Mouse (Mus musculus): ENCODE data around the gene Zfp799.
"Not testable (repeated sequence)": the region's sequence is repeated elsewhere in the genome, so short reads cannot be mapped to it uniquely, and the experiment has no call there.

The Zfp799 gene

DNA sequence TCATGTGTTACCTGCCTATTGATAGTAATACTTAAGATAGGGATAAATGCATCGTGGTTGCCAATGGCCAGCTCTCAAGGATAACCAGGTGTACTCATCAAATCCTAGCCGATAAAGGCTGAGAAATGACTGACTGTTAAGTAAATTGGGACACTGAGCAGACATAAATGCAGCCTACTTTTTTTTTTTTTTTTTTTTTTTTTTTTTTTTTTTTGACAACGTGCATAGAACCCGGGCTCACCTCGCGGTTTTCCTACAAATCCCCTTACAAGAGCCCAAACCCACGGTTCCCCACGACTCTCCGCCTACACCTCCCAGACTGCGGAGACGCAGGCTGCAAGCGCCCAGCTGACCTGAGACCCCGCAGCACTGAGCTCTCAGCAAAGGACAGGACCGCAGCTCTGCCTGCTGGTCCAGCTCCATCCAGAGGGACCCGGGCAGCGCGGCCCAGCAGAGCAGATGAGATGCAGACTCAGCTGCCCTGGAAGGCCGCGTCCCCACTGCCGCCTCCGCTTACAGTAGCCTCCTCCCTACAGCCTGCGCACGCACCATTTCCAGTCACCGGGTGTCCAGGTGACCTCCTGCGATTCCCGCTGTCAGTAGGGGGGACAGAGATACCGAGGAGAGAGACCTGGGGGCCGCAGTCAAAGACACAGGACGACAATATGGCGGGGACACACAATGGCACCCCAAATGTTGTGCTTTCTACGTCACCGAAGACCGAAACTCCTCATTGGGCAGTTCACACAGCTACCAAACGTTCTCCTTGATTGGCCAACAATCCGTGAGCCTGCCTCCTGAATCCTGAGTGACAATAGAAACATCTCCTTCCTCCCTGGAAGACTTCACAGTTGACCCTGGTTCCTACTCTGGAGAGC lies at the start of gene Zfp799:
TSS of gene Zfp799 (minus strand) at position 722 of the 878 bp plus-strand sequence.
- peak; percentile 64 for DNase-seq

DNA sequence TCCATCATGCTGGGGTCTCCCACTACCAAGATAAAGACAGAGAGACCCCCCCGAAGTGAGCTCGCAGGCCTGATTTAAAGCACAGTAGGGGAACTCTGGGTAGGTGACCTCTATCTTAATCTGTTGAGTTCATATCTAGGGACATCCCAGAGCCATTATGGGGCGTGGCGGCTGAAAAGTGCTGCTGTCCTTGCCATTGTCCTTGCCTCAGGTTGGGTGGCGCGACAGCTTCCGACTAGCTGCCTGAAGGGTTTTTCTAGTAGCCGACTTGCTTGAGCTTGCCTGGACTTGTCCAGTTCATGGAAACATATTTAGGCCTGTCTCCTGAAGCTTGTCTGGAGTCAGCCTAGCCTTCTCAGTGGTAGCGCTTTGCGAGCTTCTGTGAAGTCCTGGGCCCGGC lies 48.7 kb upstream of the Zfp799 start:
- DNase-seq, result no peak

DNA sequence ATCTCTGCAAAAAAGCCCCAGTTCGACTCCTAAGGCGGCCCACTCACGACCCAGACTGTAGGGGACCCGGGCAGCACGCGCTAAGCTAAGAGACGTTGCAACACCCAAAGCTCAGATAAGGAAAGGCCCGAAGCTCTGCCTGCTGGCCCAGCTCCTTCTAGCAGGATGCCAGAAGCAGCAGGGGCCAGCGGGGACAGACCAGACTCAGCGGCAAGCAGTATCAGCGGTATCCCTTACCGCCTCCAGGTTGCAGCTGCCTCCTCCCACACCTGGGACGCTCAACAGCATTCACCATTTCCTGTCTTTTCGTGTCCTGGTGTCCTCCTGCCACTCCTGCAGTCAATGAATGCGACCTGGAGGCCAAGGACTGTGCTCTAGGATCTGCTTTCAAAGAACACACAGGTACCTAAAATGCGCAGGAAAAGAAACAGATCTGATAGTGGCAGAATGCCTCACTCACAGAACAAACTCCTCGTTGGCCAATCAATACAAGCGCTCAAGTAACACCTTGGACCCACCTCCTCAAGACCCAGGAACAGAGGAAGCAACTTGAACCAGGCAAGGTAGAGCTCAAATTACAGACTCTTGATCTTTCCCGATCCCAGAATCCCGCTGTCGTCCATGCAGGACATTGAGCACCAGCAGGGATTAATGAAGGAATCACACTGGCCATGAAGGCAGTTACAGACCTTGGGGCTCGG lies 47.6 kb upstream of the Zfp799 start:
- no peak for DNase-seq

DNA sequence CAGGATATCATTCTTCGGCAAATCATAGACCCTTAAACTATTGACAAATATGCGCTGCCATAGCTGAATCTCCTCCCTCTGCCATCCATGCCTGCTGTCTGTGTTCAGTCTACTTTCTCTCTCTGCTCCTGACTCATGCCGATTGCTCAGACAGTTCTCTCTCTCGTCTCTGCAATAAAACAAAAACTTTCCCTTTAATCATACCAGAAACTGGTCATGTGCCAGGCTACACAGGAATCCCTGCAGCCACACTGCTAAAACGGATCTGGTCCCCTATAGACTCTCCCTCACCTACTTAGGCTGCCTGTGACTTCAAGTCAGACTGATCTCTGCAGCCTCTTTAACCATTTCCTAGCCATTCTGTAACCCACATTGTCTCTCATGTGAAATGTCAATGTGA lies 42.6 kb upstream of the Zfp799 start:
- no peak for DNase-seq

DNA sequence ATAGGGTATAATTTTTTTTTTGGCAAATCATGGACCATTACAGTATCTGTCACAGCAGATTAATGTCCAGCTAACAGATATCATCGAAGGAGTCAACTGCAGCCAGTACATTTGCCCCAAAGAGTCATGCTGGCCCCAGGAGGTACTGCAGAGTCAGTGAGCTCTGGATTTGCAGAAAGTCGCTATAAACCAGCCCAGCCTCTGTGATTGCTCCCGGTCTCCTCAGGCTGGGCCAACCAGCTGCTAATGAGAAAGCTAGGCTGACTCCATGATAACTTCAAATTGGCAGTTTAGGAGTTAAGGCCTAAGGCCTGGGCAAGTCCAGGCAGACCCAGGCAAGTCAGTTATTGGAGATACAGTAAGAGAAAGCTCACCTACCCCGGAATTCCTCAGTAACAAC lies 42.0 kb upstream of the Zfp799 start:
- no peak for DNase-seq

DNA sequence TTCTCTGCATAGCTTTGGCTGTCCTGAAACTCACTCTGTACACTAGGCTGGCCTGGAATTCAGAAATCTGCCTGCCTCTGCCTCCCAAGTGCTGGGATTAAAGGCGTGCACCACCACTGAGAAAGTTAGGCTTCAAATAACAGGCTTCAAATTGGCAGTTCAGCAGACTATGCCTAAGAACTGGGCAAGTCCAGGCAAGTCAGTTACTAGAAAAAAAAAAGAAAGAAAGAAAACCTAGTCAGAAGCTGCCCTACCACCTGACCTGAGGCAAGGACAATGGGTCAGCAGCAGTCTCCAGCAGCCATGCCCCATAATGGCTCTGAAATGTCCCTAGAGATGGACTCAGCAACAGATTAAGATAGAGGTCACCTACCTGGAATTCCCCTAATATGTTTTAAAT lies 41.4 kb upstream of the Zfp799 start:
- no peak for DNase-seq

DNA sequence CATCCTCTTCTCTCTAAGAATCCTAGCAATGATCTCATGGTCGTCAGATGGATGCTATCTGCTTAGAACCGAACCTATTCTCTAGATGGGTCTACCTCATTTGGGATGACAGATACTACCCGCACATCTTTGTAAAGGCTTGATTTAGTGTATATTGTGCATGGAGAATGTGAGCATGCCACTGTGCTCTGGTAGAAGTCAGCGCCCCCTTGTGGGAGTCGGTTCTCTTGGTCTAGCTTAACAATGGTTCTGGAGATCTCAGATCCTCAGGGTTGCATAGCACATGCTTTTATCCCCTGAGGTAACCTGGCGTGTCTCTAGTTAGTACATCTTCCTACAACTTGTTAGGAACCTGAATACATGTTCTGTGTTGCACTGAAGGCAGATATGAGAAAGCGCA lies 37.2 kb upstream of the Zfp799 start:
- DNase-seq, result not testable (repeated sequence)

DNA sequence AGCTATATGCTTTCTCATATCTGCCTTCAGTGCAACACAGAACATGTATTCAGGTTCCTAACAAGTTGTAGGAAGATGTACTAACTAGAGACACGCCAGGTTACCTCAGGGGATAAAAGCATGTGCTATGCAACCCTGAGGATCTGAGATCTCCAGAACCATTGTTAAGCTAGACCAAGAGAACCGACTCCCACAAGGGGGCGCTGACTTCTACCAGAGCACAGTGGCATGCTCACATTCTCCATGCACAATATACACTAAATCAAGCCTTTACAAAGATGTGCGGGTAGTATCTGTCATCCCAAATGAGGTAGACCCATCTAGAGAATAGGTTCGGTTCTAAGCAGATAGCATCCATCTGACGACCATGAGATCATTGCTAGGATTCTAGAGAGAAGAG lies 26.7 kb upstream of the Zfp799 start:
- not testable (repeated sequence) for DNase-seq

DNA sequence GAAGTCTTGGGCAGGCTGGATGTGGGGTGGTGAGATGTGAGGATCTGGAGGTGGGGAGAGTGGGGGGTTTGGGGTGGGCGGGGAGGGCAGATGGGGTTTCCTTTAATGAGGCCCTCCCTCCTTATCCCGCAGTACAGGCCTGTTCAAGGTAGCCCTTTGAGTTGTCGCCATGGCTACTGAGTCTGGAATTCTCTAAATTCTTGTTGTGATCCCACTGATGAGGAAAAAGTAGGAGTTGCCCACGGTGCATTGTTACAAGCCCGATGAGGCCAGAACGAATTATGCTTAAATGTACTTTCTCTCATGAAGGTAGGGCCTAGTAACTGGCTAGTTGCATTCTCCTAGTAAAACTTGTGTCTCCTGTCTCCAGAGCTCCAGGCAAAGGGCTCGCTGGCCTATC lies 21.5 kb upstream of the Zfp799 start:
- DNase-seq, result no peak

DNA sequence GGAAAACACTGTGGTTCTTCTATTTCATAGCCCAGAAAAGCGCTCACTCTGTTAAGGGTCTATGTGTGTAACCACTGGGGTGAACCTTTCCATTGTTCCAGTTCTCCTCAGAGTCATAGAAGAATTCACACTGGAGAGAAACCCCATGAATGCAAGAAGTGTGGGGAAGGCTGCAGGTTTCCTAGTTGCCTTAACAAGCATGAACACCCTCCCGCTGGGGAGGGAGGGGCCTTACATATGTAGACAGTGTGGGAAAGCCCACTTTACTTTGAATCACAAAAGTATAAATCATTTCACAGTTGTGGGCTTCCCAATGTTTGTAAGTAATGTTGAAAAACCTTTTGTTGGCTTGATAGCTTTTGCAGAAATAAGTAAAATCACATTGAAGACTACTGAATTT lies 11.3 kb upstream of the Zfp799 start:
- DNase-seq, result no peak

DNA sequence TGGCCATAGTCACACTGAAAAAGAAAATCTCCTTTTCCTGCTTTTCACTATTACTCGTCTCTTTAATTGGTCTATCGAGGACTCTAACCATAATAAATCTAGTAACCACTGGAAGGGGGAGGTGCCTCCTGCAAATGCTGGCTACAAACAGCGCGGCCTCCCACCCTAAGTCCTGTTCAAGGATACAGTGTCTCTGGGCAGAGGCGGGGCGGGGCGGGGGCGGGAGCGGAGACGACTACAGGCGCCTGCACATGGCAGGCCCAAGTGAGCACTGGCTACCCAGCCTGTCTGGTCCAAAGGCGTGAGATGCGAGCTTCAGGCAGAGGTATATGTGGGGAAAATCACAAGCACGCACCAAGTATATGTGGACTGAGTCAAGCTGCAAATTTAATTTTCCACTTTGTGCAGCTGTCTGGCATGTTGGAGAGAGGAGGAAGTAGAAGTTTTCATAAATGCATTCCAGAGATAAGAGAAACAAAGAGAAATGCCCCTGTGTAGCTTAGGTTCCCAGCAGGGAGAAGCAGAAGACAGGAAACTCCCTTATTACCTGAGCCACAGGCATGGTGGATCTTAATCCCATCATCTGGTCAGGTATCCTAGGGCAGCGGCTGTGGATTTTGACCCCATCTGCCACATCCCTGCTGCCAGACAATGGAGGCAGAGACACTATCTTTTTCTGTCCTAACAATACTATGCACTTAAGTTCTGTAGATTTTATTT lies 9.2 kb upstream of the Zfp799 start:
- DNase-seq, result peak; percentile 13

DNA sequence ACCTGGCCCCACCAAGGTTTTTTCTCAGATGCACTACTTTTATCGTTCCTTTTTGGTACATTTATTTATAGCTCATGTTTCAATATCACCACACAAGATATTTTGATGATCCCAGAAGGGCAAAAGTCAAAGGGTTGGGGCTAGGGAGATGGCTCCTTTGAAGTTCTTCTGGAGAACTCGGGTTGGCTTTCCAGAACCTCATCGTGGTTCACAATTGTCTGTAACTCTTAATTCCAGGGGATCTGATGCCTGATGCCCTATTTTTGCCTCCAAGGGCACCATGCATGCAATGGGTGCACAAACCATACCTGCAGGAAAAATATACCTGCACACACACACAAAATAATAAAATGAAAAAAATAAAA lies 339 bp upstream of the Zfp799 start:
- no peak for DNase-seq

DNA sequence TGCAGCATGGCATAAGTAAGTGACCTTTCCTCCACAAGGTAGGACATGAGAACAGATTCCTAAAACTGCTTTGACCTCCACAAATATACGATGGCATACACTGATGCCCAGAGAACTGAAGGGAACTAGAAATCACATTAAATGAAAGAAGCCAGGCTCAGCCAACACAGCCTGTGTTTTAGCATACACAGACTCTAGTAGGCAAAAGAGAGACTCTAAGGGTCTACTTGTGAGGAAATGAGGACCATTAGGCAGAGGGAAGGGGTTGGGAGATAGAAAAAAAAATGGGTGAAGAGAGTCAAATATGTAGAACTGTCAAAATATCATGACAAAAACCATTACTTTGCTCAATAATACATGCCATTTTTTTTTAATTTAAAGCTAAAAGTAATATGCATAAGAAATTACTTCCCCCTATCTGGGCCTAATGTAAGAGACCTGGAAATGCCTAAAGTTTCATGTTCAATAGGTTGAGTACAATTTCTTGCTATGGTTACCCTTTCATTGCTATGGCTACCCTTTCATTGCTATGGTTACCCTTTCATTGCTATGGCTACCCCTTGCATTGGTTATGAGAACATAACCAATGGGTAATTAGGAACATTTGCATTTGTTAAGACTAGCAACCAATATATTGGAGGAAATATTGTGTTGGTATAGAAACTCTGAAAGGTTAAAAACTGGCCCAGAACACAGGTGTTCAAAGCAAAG lies 13.8 kb downstream of the Zfp799 start:
- DNase-seq, result no peak

DNA sequence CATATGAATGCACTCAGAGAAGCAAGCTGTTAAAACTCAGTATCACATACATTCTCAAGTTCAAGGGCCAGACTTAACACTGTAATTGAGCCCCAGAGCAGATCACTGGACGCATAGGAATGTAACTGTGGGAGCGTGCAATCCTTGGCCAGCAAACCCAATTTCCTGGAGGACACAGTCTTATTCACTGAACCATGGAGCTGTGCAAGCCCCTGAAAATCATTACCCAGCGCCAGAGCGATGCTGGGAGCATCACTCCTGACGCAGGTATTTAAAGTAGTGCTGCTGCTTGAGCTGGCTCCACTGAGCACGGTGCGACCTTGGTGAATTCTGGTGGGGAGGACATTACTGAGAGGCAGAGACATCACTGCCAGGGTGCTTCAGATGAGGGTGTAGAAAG lies 15.9 kb downstream of the Zfp799 start:
- DNase-seq, result no peak

DNA sequence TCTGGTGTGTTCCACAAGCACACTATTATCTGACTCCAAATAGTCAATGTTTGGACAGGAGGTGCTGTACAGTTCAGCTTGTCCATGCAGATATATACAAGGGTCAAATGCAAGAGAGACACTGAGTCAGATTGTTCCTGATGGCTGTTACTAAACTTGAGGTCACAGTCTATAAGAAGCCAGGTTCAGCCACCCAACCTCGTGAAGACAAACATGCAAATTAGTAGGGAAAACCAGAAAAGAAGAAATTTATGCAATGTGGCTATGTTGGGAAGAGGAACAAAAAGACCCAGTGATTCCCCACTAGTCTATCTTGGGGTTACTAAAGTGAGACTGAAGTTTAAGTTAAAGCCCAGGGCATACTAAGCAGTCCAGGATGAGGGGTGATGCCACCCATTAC lies 19.4 kb downstream of the Zfp799 start:
- DNase-seq, result no peak

DNA sequence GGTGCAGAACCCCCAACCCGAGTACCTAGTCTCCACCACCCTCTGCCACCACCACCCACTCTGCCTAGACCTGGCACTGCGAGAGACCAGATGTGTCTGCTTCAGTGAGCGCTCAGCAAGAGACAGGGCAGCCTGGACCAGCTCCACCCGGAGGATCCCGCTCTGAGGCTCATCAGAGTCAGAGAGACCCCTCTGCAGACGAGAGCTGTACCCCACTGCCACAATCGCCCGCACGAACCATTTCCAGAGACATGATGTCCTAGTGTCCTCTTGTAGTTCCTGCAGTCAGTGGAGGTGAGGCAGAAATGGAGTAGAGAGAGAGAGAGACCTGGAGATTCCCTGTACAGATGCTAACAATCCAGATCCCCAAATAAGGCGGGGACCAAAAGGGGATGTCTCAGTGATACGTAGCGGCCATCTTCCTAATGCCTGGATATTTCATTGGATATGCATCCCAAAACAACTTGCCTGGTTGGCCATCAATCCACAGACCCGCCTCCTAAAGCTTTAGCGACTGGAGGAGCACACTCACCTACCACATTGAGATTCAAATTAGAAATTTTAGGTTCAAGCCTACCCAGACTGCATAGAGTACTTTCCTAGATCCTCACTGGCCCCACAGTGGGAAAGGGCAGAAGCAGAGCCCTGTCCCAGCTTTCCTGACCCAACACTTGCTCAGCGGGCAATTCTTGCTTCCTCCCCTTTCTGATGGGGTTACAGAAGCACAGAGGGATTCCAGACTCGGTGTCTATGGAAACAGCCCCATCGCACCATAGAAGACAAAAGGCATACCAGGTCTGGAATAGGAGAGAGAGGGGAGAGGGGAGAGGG lies 20.3 kb downstream of the Zfp799 start, which contains the start of gene Zfp811:
TSS of gene Zfp811 (minus strand) at position 388 of the 831 bp plus-strand sequence.
- peak; percentile 5 for DNase-seq

DNA sequence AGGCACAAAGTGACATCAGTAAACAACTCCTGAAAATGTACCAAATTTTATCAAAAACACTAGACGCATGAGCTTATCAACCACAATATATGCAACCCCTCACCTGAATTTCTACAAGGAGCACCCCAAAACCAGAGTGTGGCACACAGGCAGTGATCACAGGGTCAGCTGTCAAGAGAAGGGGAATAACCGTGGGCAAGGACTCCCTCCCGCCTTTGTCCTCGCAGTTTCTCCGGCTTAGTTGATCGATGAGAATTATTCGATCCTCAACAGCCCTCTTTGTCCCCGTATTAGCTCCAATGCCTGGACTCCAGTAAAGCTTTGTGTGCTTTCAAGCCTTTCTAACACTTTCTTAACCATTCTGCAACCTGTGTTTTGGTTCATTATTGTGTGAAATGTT lies 21.1 kb downstream of the Zfp799 start:
- no peak for DNase-seq

DNA sequence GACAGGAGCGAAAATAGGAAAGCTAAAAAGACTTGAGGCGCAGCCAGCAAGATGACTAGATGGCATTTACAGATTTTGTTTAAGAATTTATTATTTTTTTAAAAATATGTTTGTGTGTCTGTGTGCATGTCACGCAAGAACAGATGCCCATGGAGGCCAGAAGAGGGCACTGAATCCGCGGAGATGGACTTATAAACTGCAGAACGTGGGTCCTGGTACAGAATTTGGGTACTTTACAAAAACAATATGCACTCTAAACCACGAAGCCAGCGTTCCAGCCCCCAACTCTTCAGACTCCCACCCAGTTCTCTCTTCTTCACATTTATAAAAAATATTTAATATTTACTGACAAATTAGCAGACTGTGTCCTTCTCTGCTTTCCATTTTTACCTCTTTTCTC lies 40.8 kb downstream of the Zfp799 start:
- DNase-seq, result no peak

DNA sequence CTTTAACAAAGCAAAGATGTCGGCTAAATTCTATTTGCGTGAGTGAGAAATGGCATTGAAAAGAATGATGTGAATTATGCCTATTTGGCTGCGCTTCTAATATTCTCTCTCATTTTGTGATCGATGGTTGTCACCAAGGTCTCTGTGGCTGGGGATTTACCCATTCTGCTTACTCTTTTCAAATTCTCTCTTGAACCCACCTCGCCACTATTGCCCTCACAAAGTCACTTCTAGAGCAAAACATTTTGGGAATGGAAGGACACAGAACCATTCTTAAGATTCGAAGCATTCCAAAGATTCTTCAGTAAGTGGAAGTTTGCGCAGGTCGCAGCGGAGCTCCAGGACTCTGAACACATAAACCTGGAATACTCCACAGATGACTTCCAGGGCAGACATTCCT lies 41.5 kb downstream of the Zfp799 start:
- DNase-seq, result no peak

DNA sequence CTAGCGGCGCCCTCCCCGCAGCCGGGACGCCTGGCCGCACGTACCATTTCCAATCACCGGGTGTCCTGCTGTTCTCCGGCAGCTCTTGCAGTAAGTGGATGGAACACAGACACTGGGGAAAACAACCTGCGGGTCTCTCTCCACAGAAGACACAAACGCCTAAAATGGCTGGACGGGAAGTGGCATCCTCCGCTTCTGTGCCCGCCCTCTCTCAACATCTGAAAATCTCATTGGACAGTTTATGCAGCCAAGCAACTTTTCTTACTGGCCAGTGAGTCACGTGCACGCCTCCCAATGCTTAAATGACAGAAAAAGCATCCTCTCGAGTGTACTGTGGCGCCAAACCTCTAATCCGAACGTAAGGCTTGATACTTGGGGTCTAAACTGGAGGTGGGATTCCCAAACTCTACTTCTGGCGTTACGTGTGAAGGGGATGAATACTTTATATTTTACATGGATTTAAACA lies 41.9 kb downstream of the Zfp799 start, which contains the start of gene Zfp871:
TSS of gene Zfp871 (minus strand) at position 194 of the 466 bp plus-strand sequence.
- peak; percentile 87 for DNase-seq

DNA sequence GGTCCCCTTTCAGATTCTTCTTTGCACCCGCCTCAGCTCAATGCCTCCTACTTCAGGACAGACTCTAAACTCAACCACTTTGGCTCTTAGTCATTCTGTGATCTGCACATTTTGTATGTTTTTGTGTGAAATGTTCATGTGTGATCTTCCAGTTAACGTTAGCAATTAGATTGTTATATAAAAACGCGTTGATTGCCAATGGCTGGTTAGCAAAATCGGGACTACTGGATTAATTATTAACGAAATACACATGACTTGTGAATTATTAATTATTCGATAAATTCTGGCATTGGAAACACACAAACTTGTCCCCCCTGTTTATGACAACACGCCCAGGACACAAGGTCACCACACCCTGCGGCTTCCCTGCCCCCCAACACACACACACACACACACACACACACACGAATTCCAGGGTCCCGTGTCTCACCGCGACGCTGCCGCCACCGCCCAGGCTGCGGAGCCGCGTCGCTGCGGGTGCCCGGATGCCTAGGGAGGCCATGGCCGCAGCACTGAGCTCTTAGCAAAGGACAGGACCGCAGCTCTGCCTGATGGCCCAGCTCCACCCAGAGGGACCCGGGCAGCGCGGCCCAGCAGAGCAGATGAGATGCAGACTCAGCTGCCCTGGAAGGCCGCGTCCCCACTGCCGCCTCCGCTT lies 42.5 kb downstream of the Zfp799 start:
- DNase-seq, result peak; percentile 73
